In the genomic region with DNA sequence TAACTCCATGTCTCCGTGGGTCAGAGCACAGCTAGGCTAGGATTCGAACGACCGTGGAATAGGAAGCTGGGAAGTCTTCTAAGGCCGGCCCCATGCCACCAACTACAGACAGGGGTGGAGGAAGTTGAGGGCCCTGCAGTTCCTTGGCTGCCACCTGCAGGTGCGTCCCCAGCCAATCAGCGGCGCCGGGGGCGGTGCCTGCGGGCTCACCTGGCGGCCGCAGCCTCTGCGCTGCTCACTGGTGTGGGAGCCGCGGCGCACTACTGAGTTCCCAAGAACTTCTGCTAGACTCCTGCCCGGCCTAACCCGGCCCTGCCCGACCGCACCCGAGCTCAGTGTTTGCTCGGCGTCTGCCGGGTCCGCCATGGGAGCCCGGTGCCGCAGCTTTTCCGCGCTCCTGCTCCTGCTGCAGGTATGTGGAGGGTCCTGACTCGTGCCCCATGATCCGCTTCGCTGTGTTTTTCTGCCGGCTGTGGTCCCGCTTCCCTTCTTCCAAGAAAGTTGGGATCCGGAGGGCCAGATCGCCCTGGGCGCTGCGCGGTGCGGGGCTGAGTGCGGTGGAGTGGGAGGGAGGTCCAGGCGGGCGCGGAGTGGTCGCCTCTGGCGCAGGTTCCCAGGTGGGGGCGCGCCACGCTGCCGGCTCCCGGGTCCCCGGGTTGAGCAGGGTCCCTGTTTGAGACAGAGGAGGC, we compare ENCODE assay signal across 8 mouse cellular contexts. TPM values are rescaled to one million over a fixed set of nuclear protein-coding genes. Genes with fewer than 3 reads are reported as not detected.
DNase-seq lines count a peak whose midpoint lies in the region.

A gene (plus strand): TSS at position 221 of the 689 bp plus-strand sequence.

- intact Hi-C loops in heart, postnatal 14 days (cut with DNase I), result no loop called here

- DNase-seq in right cerebral cortex, adult 18-20 months, result peak; percentile 8
- DNase-seq in right cerebral cortex, postnatal 36 days (ENCODE audit: low spot score in 2 of 2), result no peak
- DNase-seq in embryo, embryonic 10.5 days (ENCODE audit: low spot score), result peak; percentile 39
- DNase-seq in heart, postnatal 14 days, result peak; percentile 24 to 25
- DNase-seq in kidney, postnatal 4 days, result peak; percentile 88 to 95
- DNase-seq in lung, postnatal 36 days, result peak; percentile 89
- DNase-seq in right cerebral cortex, adult 2 months (ENCODE audit: low spot score in 2 of 2), result peak; percentile 6 to 29
- DNase-seq in yolk sac, embryonic 10.5 days (ENCODE audit: low spot score), result peak; percentile 89

RNA-seq across cellular contexts. Expression of the gene that starts here (rescaled TPM):
- total RNA-seq in heart, postnatal 14 days (2021), result under 1 TPM; 0.39 to 0.96 TPM

Comparison
In these comparisons a context has a peak if more than half of its experiments do, and no peak if none do; other contexts are left out.
1. DNase-seq: peak in right cerebral cortex, adult 18-20 months (single experiment), embryo, embryonic 10.5 days (single experiment), kidney, postnatal 4 days (2 of 2), lung, postnatal 36 days (single experiment), right cerebral cortex, adult 2 months (2 of 2) and yolk sac, embryonic 10.5 days (single experiment); none in right cerebral cortex, postnatal 36 days (0 of 2).
2. Peak in DNase-seq in heart, postnatal 14 days; RNA of the gene not detected or under 1 TPM.